Mouse (Mus musculus) neural tube, embryonic 12.5 days (tissue): ENCODE measurements around the gene Bcar3. TPM values are rescaled to one million over a fixed set of nuclear protein-coding genes. Genes with fewer than 3 reads are reported as not detected.

Experiments
- ATAC-seq: fragments of 200-750 bp; cut with Nextera tagmentation; 2 replicates; pipeline ENCODE4 v1.8.0; 2017; ENCODE audit warnings: low read depth, mild to moderate bottlenecking, moderate TSS enrichment, moderate library complexity; ENCODE audit not compliant: low FRiP score
- H3K27ac ChIP-seq: fragments of 300-500 bp; sonication (generic); 2 replicates; pipeline ENCODE4 v1.5.1; 2016
- H3K27me3 ChIP-seq: fragments of 300-500 bp; sonication (generic); replicated peaks from 2 replicates; pipeline ENCODE4 v1.6.1; 2016; ENCODE audit warnings: mild to moderate bottlenecking
- H3K36me3 ChIP-seq: fragments of 300-500 bp; sonication (generic); 2 replicates; pipeline ENCODE4 v1.6.1; 2016; ENCODE audit warnings: mild to moderate bottlenecking
- H3K4me1 ChIP-seq: fragments of 300-500 bp; sonication (generic); 2 replicates; pipeline ENCODE4 v1.6.1; 2016
- H3K4me2 ChIP-seq: fragments of 300-500 bp; sonication (generic); replicated peaks from 2 replicates; pipeline ENCODE4 v1.6.1; 2016; ENCODE audit warnings: mild to moderate bottlenecking
- H3K4me3 ChIP-seq: fragments of 300-500 bp; sonication (generic); 2 replicates; pipeline ENCODE4 v1.5.1; 2016
- H3K9ac ChIP-seq: fragments of 300-500 bp; sonication (generic); 2 replicates; pipeline ENCODE4 v1.6.1; 2016; ENCODE audit warnings: mild to moderate bottlenecking
- H3K9me3 ChIP-seq: fragments of 300-500 bp; sonication (generic); 2 replicates; pipeline ENCODE4 v1.6.1; 2016; ENCODE audit warnings: mild to moderate bottlenecking
- WGBS: fragments of 180-500 bp; shearing (Covaris S2); methylation state at CpG from one replicate; pipeline ENCODE4 v1.1.7; 2016; 5-methylcytosine and 5-hydroxymethylcytosine counted together
- polyA plus RNA-seq: library from polyadenylated mRNA; unstranded; fragments of >200 nt; fragmentation: Nextera tagmentation; extraction: Ambion mirVana; gene quantifications from 2 replicates; pipeline ENCODE4 v1.2.1, GENCODE M21; 2016

The Bcar3 gene
- polyA plus RNA-seq, 1 experiment from 2014 or later, result 13.2 TPM

GRCm38 (mm10) chr3:122397401-122397800, 103.5 kb downstream of the Bcar3 start:
- Histone ChIP-seq H3K9ac (no peak overlapping the region), H3K9me3 (no peaks in the 10 kb centered on the region), H3K4me3 (no peak overlapping the region), H3K27ac (no peak overlapping the region), H3K27me3 (no peaks in the 10 kb centered on the region), H3K36me3 (no peaks in the 10 kb centered on the region), H3K4me1 (no peaks in the 10 kb centered on the region; the same call in 1 of the 2 replicates), H3K4me2 (no peak overlapping the region)
- ATAC-seq, result no peak
- WGBS, result 81% methylated on average over 7 of the region's 7 CpGs

- no peaks in the 10 kb centered on the region for H3K36me3 ChIP-seq
- no peak overlapping the region for H3K4me2 ChIP-seq
- H3K4me3 ChIP-seq, result no peak overlapping the region
- no peaks in the 10 kb centered on the region for H3K27me3 ChIP-seq
- ATAC-seq, result no peak
- H3K27ac ChIP-seq, result no peak overlapping the region
- no peaks in the 10 kb centered on the region; the same call in 1 of the 2 replicates for H3K4me1 ChIP-seq
- no peak overlapping the region for H3K9ac ChIP-seq
- 96% methylated on average over 2 of the region's 2 CpGs for WGBS
- H3K9me3 ChIP-seq, result no peaks in the 10 kb centered on the region
Measured at GRCm38 (mm10) chr3:122401011-122401410, 107.1 kb downstream of the Bcar3 start.

DNA sequence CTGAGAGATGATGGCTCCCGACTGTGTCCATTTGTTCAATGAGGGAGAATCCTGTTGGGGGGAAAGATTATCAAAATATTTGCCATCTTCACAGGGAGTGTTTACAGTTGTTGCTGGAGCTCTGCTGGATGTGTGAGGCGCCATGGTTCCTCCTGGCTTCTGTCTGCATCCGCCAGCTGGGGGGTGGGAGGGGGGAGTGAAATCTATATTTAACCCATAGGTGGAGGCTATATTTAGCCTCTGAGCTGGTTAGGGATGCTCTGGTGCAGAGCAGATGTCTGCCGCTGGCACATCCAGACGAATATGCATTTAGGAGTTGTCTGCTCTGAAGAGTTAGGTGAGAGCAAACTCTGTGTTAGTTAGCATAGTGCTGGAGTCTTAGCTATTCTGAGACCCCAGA, 108.2 kb downstream of the Bcar3 start:
- Histone ChIP-seq H3K36me3 (no peaks in the 10 kb centered on the region), H3K27me3 (no peaks in the 10 kb centered on the region), H3K27ac (no peak overlapping the region), H3K4me2 (no peak overlapping the region), H3K9me3 (no peaks in the 10 kb centered on the region), H3K4me1 (no peaks in the 10 kb centered on the region; the same call in none of the 2 replicates), H3K4me3 (no peak overlapping the region), H3K9ac (no peak overlapping the region)
- no peak for ATAC-seq
- WGBS, result 77% methylated on average over 5 of the region's 5 CpGs

- no peak overlapping the region for H3K9ac ChIP-seq
- no peak for ATAC-seq
- no peak overlapping the region for H3K4me2 ChIP-seq
- no peaks in the 10 kb centered on the region for H3K9me3 ChIP-seq
- no peak overlapping the region for H3K4me3 ChIP-seq
- WGBS, result 86% methylated on average over 9 of the region's 9 CpGs
- H3K4me1 ChIP-seq, result no peaks in the 10 kb centered on the region; the same call in none of the 2 replicates
- H3K36me3 ChIP-seq, result no peaks in the 10 kb centered on the region
- no peaks in the 10 kb centered on the region for H3K27me3 ChIP-seq
- no peak overlapping the region for H3K27ac ChIP-seq
Measured at GRCm38 (mm10) chr3:122403860-122404557, 110.1 kb downstream of the Bcar3 start.

DNA sequence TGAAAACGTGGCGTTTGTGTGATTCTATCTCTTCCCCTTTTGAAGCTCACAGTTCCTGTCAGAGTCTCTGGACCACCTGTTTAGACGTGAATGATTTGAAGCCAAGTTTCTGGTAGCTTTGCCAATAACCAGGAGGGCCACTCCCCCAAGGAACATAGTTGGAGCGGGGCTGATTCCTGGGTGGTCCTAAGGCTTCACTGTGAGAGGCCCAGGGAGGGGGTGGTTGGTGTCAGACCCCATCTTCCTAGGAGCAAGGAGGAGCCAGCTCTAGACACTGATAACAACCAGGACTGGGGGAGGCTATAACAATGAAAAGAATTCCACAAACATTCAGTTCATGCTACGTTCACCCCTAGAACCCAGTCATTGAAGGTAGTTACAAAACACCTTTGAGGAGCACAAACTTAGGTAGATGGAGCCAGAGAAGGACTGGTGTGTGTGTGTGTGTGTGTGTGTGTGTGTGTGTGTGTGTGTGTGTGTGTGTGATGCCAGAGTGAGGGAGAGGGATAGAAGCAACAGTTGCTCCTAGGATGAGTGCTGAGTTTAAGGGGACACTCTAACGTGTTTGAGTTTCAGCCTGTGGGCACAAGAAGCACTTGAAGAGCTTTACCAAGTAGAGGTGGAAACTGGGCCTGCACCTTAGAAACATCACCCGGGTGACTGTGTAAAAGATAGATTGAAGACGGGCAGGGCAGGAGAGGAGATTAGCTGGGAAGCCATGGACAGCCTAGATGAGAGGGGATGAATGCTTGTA, 111.4 kb downstream of the Bcar3 start:
- Histone ChIP-seq H3K4me2 (no peak overlapping the region), H3K9me3 (no peaks in the 10 kb centered on the region), H3K4me1 (no peaks in the 10 kb centered on the region; the same call in none of the 2 replicates), H3K36me3 (no peaks in the 10 kb centered on the region), H3K4me3 (no peak overlapping the region), H3K27ac (no peak overlapping the region), H3K9ac (no peak overlapping the region), H3K27me3 (no peaks in the 10 kb centered on the region)
- ATAC-seq, result no peak
- WGBS, result 78% methylated on average over 8 of the region's 8 CpGs

- Histone ChIP-seq H3K4me1 (no peaks in the 10 kb centered on the region; the same call in none of the 2 replicates), H3K36me3 (no peaks in the 10 kb centered on the region), H3K4me3 (no peak overlapping the region), H3K27ac (no peak overlapping the region), H3K4me2 (no peak overlapping the region), H3K9me3 (no peaks in the 10 kb centered on the region), H3K27me3 (no peaks in the 10 kb centered on the region; the same call in 1 of the 2 replicates), H3K9ac (no peak overlapping the region)
- 64% methylated on average over 8 of the region's 8 CpGs for WGBS
- ATAC-seq, result no peak
Measured at GRCm38 (mm10) chr3:122406416-122406815, 112.5 kb downstream of the Bcar3 start.

DNA sequence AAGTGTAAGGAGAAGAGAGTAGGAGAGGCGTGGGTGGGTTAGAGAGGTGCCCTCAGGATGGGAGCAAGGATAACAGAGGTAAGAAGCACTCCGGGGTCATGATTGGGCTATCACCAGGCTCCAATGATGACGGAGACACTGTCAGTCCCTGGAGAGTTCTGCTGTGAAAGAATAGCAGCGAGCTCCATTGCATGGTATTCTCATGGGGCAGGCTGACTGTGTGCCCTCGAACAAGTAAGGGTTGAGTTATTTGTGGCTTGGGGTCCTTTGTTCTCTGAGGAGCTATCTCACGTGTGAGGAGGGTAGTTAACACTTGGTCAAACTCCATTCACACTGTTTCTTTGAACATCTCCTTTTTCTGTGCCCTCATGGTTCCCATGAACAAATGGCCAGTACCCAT, 113.8 kb downstream of the Bcar3 start:
- H3K4me1 ChIP-seq, result no peaks in the 10 kb centered on the region; the same call in 1 of the 2 replicates
- no peak overlapping the region for H3K4me2 ChIP-seq
- H3K27me3 ChIP-seq, result no peaks in the 10 kb centered on the region; the same call in 1 of the 2 replicates
- H3K36me3 ChIP-seq, result no peaks in the 10 kb centered on the region
- no peaks in the 10 kb centered on the region for H3K9me3 ChIP-seq
- no peak overlapping the region for H3K27ac ChIP-seq
- H3K4me3 ChIP-seq, result no peak overlapping the region
- ATAC-seq, result no peak
- no peak overlapping the region for H3K9ac ChIP-seq
- 74% methylated on average over 6 of the region's 6 CpGs for WGBS

GRCm38 (mm10) chr3:122408798-122409311, 114.9 kb downstream of the Bcar3 start:
- ATAC-seq, result no peak

DNA sequence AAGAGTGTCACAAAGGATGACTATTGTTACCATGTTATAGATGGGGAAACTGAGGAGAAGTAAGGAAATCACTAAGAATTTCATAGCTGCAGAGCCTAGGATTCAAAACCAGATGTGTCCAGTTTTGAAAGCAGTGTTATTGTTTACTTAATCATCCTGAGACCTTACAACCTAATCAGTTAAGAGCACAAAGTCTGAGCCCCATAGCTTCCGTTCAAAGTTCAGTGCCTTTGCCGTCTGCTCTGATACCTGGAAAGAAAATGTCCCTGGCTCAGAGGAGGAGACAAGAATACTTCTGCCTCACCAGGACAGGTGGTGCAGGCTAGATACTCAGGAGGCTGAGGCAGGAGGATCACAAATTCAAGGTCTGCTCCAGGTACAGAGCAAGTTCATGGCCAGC, 117.7 kb downstream of the Bcar3 start:
- H3K27me3 ChIP-seq, result no peaks in the 10 kb centered on the region; the same call in 1 of the 2 replicates
- peaks cover 15% of the 10 kb centered on the region for H3K4me1 ChIP-seq
- H3K9ac ChIP-seq, result no peak overlapping the region
- no peaks in the 10 kb centered on the region for H3K36me3 ChIP-seq
- no peak overlapping the region for H3K4me2 ChIP-seq
- no peak for ATAC-seq
- H3K4me3 ChIP-seq, result no peak overlapping the region
- H3K27ac ChIP-seq, result no peak overlapping the region
- WGBS, result 90% methylated on average over 2 of the region's 2 CpGs
- no peaks in the 10 kb centered on the region for H3K9me3 ChIP-seq

More at GRCm38 (mm10) chr3:122408798-122409311, 114.9 kb downstream of the Bcar3 start:
- H3K27ac ChIP-seq, result no peak overlapping the region
- H3K4me1 ChIP-seq, result peaks cover 6% of the 10 kb centered on the region; the same call in 1 of the 2 replicates
- H3K36me3 ChIP-seq, result no peaks in the 10 kb centered on the region
- H3K9me3 ChIP-seq, result no peaks in the 10 kb centered on the region
- H3K4me2 ChIP-seq, result no peak overlapping the region
- 85% methylated on average over 15 of the region's 15 CpGs for WGBS
- no peaks in the 10 kb centered on the region; the same call in 1 of the 2 replicates for H3K27me3 ChIP-seq
- H3K4me3 ChIP-seq, result no peak overlapping the region
- no peak overlapping the region for H3K9ac ChIP-seq

DNA sequence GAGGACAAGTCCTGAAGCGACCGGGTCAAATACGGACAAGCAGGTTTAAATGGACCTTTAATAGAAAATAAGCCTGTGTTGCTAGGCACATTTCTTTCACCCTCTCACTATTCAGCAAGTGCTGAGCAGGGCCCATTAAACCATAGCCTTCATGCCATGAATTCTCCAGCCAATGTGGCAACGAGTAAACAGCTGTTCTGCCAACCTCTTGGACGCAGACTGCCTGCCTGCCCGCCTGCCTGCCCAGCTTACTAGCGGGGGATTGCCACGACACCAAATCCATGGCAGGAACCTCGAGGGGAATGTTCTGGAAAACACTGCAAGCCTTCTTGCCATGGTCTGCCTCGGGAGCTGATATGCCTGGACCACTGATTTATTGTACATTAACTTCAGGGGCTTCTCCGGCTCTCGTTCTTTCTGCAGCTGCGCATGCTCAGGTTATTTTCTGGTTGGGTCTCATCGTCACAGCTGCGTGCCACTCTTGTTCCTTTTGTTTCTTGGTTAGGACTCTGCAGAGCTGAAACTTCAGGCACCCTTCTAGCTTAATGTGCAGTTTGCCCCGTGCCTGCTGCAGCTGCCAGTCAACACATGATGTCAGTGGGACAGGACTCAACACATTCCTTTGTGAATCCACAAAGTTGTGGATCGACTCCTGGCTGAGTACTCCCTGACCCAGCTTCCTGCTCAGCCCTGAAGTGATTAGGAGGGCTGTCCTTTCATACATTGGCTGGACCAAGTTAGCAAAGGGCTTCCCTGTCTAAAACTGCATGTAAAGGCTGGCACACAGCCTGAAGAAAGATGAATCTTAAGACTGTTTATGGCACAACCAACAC, 120.0 kb downstream of the Bcar3 start:
- no peak overlapping the region for H3K9ac ChIP-seq
- H3K36me3 ChIP-seq, result no peaks in the 10 kb centered on the region
- ATAC-seq, result peak; percentile 70
- H3K9me3 ChIP-seq, result no peaks in the 10 kb centered on the region
- 21% methylated on average over 17 of the region's 17 CpGs for WGBS
- H3K27me3 ChIP-seq, result peaks cover 4% of the 10 kb centered on the region; the same call in 1 of the 2 replicates
- no peak overlapping the region for H3K4me3 ChIP-seq
- H3K27ac ChIP-seq, result no peak overlapping the region
- peaks cover 19% of the 10 kb centered on the region for H3K4me1 ChIP-seq
- peak overlapping the region; percentile 45 for H3K4me2 ChIP-seq

DNA sequence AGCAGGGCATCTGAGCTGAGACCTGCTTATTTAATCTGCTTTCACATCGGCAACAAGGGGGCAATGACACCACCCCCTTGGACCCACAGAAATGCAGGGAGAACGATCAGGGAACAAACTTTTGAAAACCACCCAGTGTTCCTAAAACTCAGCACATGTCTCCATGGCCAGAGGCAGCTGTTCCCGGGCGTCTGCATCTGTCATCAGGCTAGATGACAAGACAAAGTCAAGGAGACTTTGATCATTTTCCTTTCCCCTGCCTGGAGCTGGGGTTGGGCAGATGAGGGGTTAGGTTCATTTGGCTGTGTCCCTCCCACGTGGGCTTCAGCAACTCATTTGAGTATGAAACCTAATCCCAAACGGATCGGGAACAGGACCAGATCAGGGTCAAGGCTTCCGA, 120.9 kb downstream of the Bcar3 start:
- ATAC-seq, result no peak
- Histone ChIP-seq H3K36me3 (no peaks in the 10 kb centered on the region), H3K9ac (no peak overlapping the region), H3K27ac (no peak overlapping the region), H3K9me3 (no peaks in the 10 kb centered on the region), H3K4me3 (no peak overlapping the region), H3K4me2 (0 out of 2 replicates have a peak overlapping the region, but pooled peaks have one; percentile 20), H3K4me1 (peaks cover 24% of the 10 kb centered on the region), H3K27me3 (peaks cover 4% of the 10 kb centered on the region; the same call in 1 of the 2 replicates)
- 62% methylated on average over 8 of the region's 8 CpGs for WGBS
